Mouse (Mus musculus) olfactory bulb, adult 2 months (tissue): Measurements from ENCODE around the gene 1700021F05Rik.

ENCODE experiments used
- CTCF ChIP-seq: fragments of 200-500 bp; IDR thresholded peaks from 2 replicates; pipeline ENCODE4 v1.5.1; 2012; ENCODE audit warnings: low read depth, mild to moderate bottlenecking, low read length, moderate library complexity; ENCODE audit not compliant: insufficient read depth
- POLR2A ChIP-seq: fragments of 200-500 bp; IDR thresholded peaks from 2 replicates; pipeline ENCODE4 v1.6.1; 2012; ENCODE audit warnings: mild to moderate bottlenecking, low read depth, low read length, moderate library complexity; ENCODE audit not compliant: insufficient read depth

DNA sequence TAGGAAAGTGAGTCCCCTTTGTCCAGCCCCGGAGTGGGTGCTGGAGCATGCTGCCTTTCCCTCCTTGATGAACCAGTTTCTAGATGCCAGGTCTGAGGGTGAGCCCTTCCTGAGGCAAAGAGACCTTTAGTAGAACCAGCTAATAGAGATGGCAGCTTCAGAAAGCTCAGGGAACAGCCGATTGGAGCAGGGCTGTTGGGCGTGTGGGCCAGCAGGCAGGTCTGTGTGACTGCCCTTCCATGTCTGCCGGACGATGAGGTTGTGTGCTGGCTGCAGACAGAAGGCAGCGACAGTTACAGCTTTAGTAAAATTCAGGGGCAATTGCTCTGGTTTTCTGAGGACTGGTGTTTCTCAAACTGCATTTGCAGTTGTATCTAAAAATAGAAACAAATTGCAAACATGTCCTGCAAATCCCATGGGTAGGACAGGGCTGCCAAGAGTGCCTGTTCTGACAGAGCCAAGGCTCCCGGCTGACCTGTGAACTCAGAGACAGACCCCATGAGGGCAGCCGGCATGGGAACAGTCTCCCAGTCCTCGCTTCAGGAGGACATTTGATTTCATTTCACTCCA, 57.3 kb downstream of the 1700021F05Rik start:
- TF ChIP-seq CTCF (no peak), POLR2A (no peak)
